Mouse (Mus musculus) lung, adult 10 weeks (tissue): ENCODE results near the gene Ppp1r11. TPM values are rescaled to one million over a fixed set of nuclear protein-coding genes. Genes with fewer than 3 reads are reported as not detected.

Experiments used
- polyA plus RNA-seq: library from polyadenylated mRNA; stranded (reverse); fragments of 350-450 nt; fragmentation: Illumina TruSeq; extraction: RNeasy Lipid Tissue Mini Kit (QIAGEN cat#74804); gene quantifications from one replicate; pipeline ENCODE4 v1.2.3, GENCODE M21; 2014; ENCODE audit warnings: low read depth, low replicate concordance; ENCODE audit not compliant: insufficient read depth

The Ppp1r11 gene
- polyA plus RNA-seq = 112 TPM

DNA sequence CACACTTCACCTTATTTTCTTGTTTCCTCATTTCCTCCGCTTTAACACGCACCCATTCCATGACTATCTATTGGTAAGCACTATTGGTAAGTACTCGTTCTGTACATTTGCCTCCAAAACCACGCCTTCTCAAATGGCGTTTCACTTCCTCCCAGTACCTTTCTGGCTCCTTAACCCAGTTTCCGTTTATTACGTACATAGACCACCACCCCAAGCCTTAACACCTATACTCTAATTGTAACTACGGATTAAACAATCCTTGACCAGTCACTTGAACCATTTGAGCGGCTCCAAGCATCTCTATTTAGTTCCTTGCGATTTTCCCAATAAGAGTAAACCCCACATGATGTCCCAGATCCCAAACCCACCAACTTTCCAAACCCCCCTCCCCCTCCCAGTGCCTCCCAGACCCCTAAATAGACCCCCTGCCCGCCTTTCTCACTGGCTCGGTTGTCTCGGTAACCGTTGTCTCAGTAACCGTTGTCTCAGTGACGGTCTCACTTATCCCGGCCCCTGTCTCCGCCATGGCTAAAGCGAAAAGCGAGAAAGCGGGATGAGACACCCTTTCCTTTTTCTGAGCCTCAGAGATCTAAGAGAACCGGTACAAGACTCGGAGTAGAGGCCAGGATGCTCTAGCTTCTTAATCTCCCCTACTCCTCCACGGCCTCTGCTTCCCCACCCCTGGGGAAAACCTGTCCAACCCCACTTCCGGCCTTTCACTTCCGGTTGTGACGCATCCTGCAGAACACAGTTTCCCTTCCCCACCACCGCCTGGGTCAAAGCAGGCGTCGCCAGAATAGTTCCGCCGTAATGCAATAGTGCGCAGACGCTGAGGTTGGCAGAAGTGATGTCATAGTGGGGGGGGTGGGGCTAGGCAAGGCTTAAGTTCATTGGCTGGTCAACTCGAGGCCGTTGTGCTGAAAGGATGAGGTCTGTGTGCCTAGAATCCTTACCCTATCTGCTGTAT, at the start of gene Ppp1r11:
Ppp1r11 (minus strand) TSS at position 761 of the 967 bp plus-strand sequence.

DNA sequence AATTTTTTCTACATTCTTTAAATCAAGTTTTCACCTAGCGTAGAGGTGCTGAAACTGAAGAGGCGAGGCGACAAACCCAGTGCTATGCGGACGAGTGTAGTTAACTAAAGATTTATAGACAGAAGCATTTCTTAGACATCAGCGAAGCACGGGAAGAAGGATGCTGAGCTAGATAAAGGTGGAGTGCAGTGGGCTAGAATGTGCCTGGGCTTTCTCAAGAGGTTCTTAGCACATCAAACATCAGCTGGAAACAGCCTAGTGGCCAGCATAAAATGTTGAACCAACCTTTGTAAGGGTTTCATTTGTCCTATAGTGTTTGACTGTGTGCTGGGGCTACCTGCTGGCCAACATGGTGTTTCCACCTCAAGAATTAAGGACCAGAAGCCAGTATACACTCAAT, 49.3 kb upstream of the Ppp1r11 start, which contains the start of gene Zfp57:
Zfp57 (plus strand) TSS at position 301 of the 400 bp plus-strand sequence.

DNA sequence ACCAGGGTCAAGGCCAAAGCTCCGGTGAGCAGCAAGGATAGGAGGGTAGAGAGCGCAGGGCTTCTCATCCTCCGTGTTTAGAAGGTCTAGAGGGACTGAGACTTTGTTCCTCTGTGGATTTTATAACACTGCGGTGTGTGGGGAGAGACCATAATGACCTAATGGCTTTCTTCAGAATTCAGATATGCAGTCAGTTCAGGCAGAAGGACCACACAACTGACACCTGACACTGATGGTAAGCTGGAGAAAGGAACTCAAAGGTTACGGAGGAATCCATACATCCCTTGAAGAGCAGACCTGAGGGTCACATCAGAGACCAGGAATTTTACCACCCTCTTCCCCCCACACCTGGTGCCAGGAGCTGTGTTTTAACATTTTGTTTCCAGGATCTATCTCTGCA, 37.9 kb upstream of the Ppp1r11 start, which contains the start of gene H2-M5:
H2-M5 (minus strand) TSS at position 101 of the 400 bp plus-strand sequence.

DNA sequence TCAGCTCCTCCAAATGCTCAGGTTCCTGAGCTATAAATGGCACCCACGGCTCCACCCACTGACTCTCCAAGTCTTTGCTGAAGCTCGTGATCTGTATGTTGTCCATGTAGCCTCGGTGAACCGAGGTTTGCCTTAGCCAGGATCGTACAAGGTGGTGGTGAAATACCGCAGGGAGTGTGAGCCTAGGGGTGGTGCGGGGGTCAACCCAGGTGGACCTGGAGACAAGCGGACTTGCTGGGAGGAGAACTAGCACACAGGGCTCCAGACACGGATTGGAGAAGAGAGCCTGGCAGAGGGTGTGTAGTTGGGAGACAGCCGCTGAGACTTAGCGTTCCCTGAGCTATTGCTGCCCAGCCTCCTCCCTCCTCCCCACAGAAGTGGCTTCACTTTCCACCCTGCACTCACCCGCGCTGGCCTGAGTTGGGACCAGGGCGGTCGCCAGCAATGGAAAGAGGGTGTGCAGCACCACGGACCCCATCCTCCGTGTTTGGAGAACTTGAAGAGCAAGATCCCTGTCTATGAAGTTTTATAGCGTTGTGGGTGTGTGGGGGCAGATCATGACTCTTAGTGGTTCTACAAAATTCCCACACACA, 29.8 kb upstream of the Ppp1r11 start, which contains the start of gene 2410137M14Rik:
2410137M14Rik (minus strand) TSS at position 17 of the 593 bp plus-strand sequence.

DNA sequence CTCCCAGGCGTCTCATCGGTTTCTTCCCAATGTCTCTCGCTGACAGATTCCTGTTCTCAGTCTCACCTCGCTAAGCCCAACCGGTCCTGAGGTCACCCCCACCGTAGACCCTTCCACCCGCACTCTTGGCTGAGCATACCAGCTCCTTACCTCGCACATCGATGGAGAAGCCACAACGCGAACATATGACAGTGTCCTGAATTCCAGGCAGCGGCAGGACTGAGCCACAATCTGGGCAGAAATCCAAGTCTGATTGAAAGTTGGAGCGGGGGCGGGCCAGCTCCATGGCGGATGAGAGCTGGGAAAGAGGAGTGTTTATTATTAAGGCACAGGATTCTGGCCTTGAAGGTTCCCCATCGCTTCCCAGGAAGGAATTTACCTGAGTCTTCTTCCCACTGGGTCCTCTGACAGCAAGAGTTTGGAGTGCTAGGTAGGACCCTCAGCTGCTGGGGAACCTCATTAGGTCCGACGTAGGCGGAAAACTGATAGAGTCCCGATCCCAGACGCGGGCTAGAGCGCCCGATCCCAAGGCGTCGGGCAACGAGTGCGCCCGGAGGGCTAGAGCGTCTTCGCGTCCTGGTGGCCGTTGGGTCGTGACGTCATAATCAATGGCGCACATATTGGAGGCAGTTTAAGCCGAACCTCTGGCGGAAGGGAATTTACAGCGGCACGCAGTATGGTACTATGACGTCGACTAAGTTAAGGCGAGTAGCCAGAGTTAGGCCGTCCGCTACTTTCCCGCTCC, 6.6 kb upstream of the Ppp1r11 start, which contains the start of the genes Znrd1 and Znrd1as:
Znrd1 (minus strand) TSS at position 561 of the 745 bp plus-strand sequence.
Znrd1as (plus strand) TSS at position 594 of the 745 bp plus-strand sequence.

DNA sequence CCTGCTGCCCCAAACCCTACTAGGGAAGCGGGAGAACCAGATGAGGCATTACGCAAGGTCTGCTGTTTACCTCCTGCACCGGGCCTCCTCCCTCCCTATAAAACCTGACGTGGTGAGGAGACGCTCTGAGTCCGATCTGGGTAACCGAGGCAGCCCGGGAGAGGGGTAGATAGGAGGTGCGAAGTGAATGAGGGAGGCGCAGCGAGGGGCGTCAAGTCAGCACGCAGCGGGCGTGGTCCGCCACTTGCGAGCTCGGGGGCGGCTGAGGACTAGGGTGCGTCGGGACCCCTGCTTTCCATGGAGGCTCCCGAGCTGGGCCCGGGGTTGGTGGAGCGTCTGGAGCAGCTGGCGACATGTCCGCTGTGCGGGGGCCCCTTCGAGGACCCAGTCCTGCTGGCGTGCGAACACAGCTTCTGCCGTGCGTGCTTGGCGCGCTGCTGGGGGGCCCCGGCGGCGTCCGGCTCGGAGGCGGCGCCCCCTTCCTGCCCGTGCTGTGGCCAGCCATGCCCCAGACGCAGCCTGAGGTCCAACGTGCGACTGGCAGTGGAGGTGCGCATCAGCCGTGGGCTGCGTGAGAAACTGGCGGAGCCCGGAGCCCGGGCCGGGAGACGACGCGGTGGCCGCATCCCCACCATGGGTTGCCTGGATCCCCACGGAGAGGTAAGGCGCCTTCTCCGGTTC, 8.6 kb downstream of the Ppp1r11 start, which contains the start of gene Rnf39:
Rnf39 (plus strand) TSS at position 128 of the 681 bp plus-strand sequence.

Other genes starting within 250 kb of the Ppp1r11 start
- gene H2-M10.5, start 178.8 kb downstream of the Ppp1r11 start, polyA plus RNA-seq = not detected
- not detected for gene H2-M10.6, start 139.6 kb downstream of the Ppp1r11 start, polyA plus RNA-seq
- gene Trim26, start 114.6 kb downstream of the Ppp1r11 start, polyA plus RNA-seq = 21.6 TPM
- gene Trim15, start 84.5 kb downstream of the Ppp1r11 start, polyA plus RNA-seq = 0.49 TPM
- gene Trim10, start 82.2 kb downstream of the Ppp1r11 start, polyA plus RNA-seq = 0.20 TPM
- 0.18 TPM for gene Trim40, start 61.6 kb downstream of the Ppp1r11 start, polyA plus RNA-seq
- not detected for gene Trim31, start 53.6 kb downstream of the Ppp1r11 start, polyA plus RNA-seq
- 6.7 TPM for gene Rnf39, start 8.8 kb downstream of the Ppp1r11 start, polyA plus RNA-seq
- gene Znrd1, start 6.8 kb upstream of the Ppp1r11 start, polyA plus RNA-seq = 84.8 TPM
- gene Znrd1as, start 6.9 kb upstream of the Ppp1r11 start, polyA plus RNA-seq = 9.5 TPM
- gene 2410137M14Rik, start 29.5 kb upstream of the Ppp1r11 start, polyA plus RNA-seq = not detected
- gene H2-M5, start 37.8 kb upstream of the Ppp1r11 start, polyA plus RNA-seq = 0.42 TPM
- gene Zfp57, start 49.4 kb upstream of the Ppp1r11 start, polyA plus RNA-seq = 7.6 TPM
- gene Mog, start 71.7 kb upstream of the Ppp1r11 start, polyA plus RNA-seq = not detected
- gene Gabbr1, start 94.2 kb upstream of the Ppp1r11 start, polyA plus RNA-seq = 13.0 TPM
- not detected for gene Olfr90, start 136.8 kb upstream of the Ppp1r11 start, polyA plus RNA-seq
- gene Olfr91, start 146.5 kb upstream of the Ppp1r11 start, polyA plus RNA-seq = not detected
- gene Olfr92, start 168.3 kb upstream of the Ppp1r11 start, polyA plus RNA-seq = not detected
- gene Olfr93, start 209.8 kb upstream of the Ppp1r11 start, polyA plus RNA-seq = not detected
- 0.45 TPM for gene Ubd, start 242.2 kb upstream of the Ppp1r11 start, polyA plus RNA-seq
- gene Olfr94, start 249.3 kb upstream of the Ppp1r11 start, polyA plus RNA-seq = not detected